Mouse (Mus musculus) heart, embryonic 14.5 days (tissue): ENCODE data around the gene Naaladl2. TPM values are rescaled to one million over a fixed set of nuclear protein-coding genes. Genes with fewer than 3 reads are reported as not detected.
A peak's percentile ranks its signal among the peaks of the same experiment; 100 is the strongest.

Experiments
- ATAC-seq: fragments of 200-750 bp; cut with Nextera tagmentation; 2 replicates; pipeline ENCODE4 v1.8.0; 2017; ENCODE audit warnings: low read depth, moderate TSS enrichment; ENCODE audit not compliant: insufficient number of reproducible peaks, insufficient read depth, low FRiP score
- H3K27ac ChIP-seq, 2 experiments: fragments of 200-500 bp in 1 of 2; fragments of 300-500 bp in 1 of 2; sonication (generic) in 1 of 2; replicated peaks in 1 of 2; 2 replicates each; pipeline ENCODE4 v1.5.1; 2012 to 2014; ENCODE audit warnings: low read depth in 2 of 2, low read length in 2 of 2, control low read depth in 1 of 2, mild to moderate bottlenecking in 1 of 2, mixed read lengths in 1 of 2; ENCODE audit not compliant: control insufficient read depth in 1 of 2, insufficient read depth in 1 of 2
- H3K27me3 ChIP-seq: fragments of 300-500 bp; sonication (generic); 2 replicates; pipeline ENCODE4 v1.6.1; 2014; ENCODE audit warnings: mild to moderate bottlenecking, low read length, control low read depth; ENCODE audit not compliant: control insufficient read depth, insufficient read depth
- H3K36me3 ChIP-seq: fragments of 300-500 bp; sonication (generic); 2 replicates; pipeline ENCODE4 v1.6.1; 2014; ENCODE audit warnings: mild to moderate bottlenecking, control low read depth, low read length, mixed read lengths; ENCODE audit not compliant: control insufficient read depth, insufficient read depth
- H3K4me1 ChIP-seq, 2 experiments: fragments of 200-500 bp in 1 of 2; fragments of 300-500 bp in 1 of 2; sonication (generic) in 1 of 2; 2 replicates each; pipeline ENCODE4 v1.6.1; 2012 to 2014; ENCODE audit warnings: low read length in 2 of 2, control low read depth in 1 of 2, mixed read lengths in 1 of 2; ENCODE audit not compliant: control insufficient read depth in 2 of 2, insufficient read depth in 2 of 2
- H3K4me2 ChIP-seq: fragments of 300-500 bp; sonication (generic); 2 replicates; pipeline ENCODE4 v1.6.1; 2014; ENCODE audit warnings: mild to moderate bottlenecking, low read length
- H3K4me3 ChIP-seq, 2 experiments: fragments of 200-500 bp in 1 of 2; fragments of 300-500 bp in 1 of 2; sonication (generic) in 1 of 2; 2 replicates each; pipeline ENCODE4 v1.5.1; 2012 to 2014; ENCODE audit warnings: low read length in 2 of 2, mild to moderate bottlenecking in 2 of 2, control low read depth in 1 of 2, low read depth in 1 of 2, moderate library complexity in 1 of 2; ENCODE audit not compliant: control insufficient read depth in 1 of 2, insufficient read depth in 1 of 2
- H3K9ac ChIP-seq: fragments of 300-500 bp; sonication (generic); 2 replicates; pipeline ENCODE4 v1.6.1; 2014; ENCODE audit warnings: mild to moderate bottlenecking, low read length
- H3K9me3 ChIP-seq: fragments of 300-500 bp; sonication (generic); 2 replicates; pipeline ENCODE4 v1.6.1; 2016; ENCODE audit warnings: low read length, control low read depth; ENCODE audit not compliant: control insufficient read depth
- WGBS: fragments of 180-500 bp; shearing (Covaris S2); extraction: QIAGEN DNeasy Blood & Tissue Kit; methylation state at CpG from one replicate; pipeline ENCODE4 v1.1.7; 2014; 5-methylcytosine and 5-hydroxymethylcytosine counted together
- polyA plus RNA-seq: library from polyadenylated mRNA; unstranded; fragments of >200 nt; fragmentation: Nextera tagmentation; extraction: Ambion mirVana; gene quantifications from 2 replicates; pipeline ENCODE4 v1.2.1, GENCODE M21; 2014

Naaladl2 gene
- 2.7 and 3.1 TPM in 2 replicates for polyA plus RNA-seq

- peak within 1 kb of the TSS; percentile 79 for H3K9ac ChIP-seq
- WGBS, result under 1% methylated on average over 87 of the region's 93 CpGs
- peak within 1 kb of the TSS; percentile 62 to 99 for H3K4me3 ChIP-seq
- ATAC-seq, result peak; percentile 80
- H3K27me3 ChIP-seq, result no peaks in the 10 kb centered on the region
- H3K36me3 ChIP-seq, result no peaks in the 10 kb centered on the region
- H3K4me2 ChIP-seq, result peak within 1 kb of the TSS; percentile 82
- H3K27ac ChIP-seq, result peak within 1 kb of the TSS; percentile 54 to 75
- H3K4me1 ChIP-seq, result peaks cover 0 to 6% of the 10 kb centered on the region in 2 experiments; a peak in 2 of 4 replicates
- H3K9me3 ChIP-seq, result no peaks in the 10 kb centered on the region
Measured at GRCm38 (mm10) chr3:25143555-25144311, at the start of gene Naaladl2. Gene Naaladl2 (minus strand): TSS chr3:25144261.

- peaks cover 21% of the 10 kb centered on the region; the same call in 1 of the 2 replicates for H3K9me3 ChIP-seq
- H3K36me3 ChIP-seq, result no peaks in the 10 kb centered on the region
- H3K27me3 ChIP-seq, result no peaks in the 10 kb centered on the region
- 94% methylated on average over 13 of the region's 13 CpGs for WGBS
- no peak for ATAC-seq
- no peaks in the 10 kb centered on the region for H3K4me1 ChIP-seq
- H3K4me3 ChIP-seq, result no peak overlapping the region
- H3K9ac ChIP-seq, result no peak overlapping the region
- no peak overlapping the region for H3K4me2 ChIP-seq
- no peak overlapping the region for H3K27ac ChIP-seq
Measured at GRCm38 (mm10) chr3:25151721-25152120, 7.7 kb upstream of the Naaladl2 start.

GRCm38 (mm10) chr3:25147271-25147670 lies 3.2 kb upstream of the Naaladl2 start:
- no peak for ATAC-seq
- H3K4me2 ChIP-seq, result no peak overlapping the region
- peaks cover 0 to 6% of the 10 kb centered on the region in 2 experiments; a peak in 2 of 4 replicates for H3K4me1 ChIP-seq
- peaks cover 10% of the 10 kb centered on the region; the same call in 1 of the 2 replicates for H3K9me3 ChIP-seq
- H3K27ac ChIP-seq, result no peak overlapping the region
- H3K4me3 ChIP-seq, result no peak overlapping the region
- H3K36me3 ChIP-seq, result no peaks in the 10 kb centered on the region
- H3K27me3 ChIP-seq, result no peaks in the 10 kb centered on the region
- H3K9ac ChIP-seq, result no peak overlapping the region

GRCm38 (mm10) chr3:25144961-25145697 lies 1.1 kb upstream of the Naaladl2 start:
- H3K27ac ChIP-seq, result no peak overlapping the region
- H3K9me3 ChIP-seq, result 0 out of 2 replicates have a peak, but pooled peaks cover 3% of the 10 kb centered on the region
- no peaks in the 10 kb centered on the region for H3K27me3 ChIP-seq
- no peaks in the 10 kb centered on the region for H3K36me3 ChIP-seq
- no peak for ATAC-seq
- H3K4me1 ChIP-seq, result peaks cover 0 to 6% of the 10 kb centered on the region in 2 experiments; a peak in 2 of 4 replicates
- 0 out of 2 replicates have a peak overlapping the region, but pooled peaks have one; percentile 82 for H3K4me2 ChIP-seq
- 39% methylated on average over 8 of the region's 8 CpGs for WGBS
- H3K4me3 ChIP-seq, result no peak overlapping the region
- no peak overlapping the region for H3K9ac ChIP-seq

DNA sequence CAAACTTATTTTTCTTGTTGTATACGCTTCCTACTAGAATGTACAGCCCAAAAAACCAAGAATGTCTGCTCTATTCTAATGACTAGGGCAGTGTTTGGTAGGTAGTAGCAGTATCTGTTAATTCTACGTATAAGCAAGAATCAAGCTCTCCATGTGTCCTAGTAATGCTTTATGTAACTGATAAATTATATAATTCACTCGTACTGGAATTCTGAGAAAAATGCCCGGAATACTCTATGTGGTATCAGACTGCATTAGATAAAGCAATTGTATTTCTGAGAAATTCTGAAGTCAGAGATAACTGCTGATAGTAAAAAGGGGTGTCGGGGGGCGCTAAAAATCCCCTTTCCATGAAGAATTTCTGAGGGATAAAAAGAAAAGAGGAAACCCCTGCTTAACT lies 950 bp downstream of the Naaladl2 start:
- no peaks in the 10 kb centered on the region for H3K27me3 ChIP-seq
- no peaks in the 10 kb centered on the region for H3K36me3 ChIP-seq
- H3K4me3 ChIP-seq, result peak overlapping the region; percentile 62 to 99
- peak overlapping the region; percentile 79 for H3K9ac ChIP-seq
- H3K4me2 ChIP-seq, result peak overlapping the region; percentile 82
- H3K27ac ChIP-seq, result peak overlapping the region; percentile 29 to 54; a peak in 2 of 4 replicates
- no peaks in the 10 kb centered on the region for H3K9me3 ChIP-seq
- no peak for ATAC-seq
- H3K4me1 ChIP-seq, result peaks cover 0 to 6% of the 10 kb centered on the region in 2 experiments; a peak in 2 of 4 replicates
- 46% methylated on average over 6 of the region's 6 CpGs for WGBS

GRCm38 (mm10) chr3:25131848-25132247 lies 12.2 kb downstream of the Naaladl2 start:
- WGBS, result 52% methylated on average over 3 of the region's 3 CpGs
- Histone ChIP-seq H3K4me1 (no peaks in the 10 kb centered on the region), H3K9ac (no peak overlapping the region)

GRCm38 (mm10) chr3:25127864-25128263 lies 16.2 kb downstream of the Naaladl2 start:
- no peak overlapping the region for H3K4me2 ChIP-seq
- no peak overlapping the region for H3K27ac ChIP-seq
- no peak for ATAC-seq
- H3K27me3 ChIP-seq, result no peaks in the 10 kb centered on the region
- no peaks in the 10 kb centered on the region for H3K9me3 ChIP-seq
- 52% methylated on average over 4 of the region's 4 CpGs for WGBS
- no peaks in the 10 kb centered on the region for H3K36me3 ChIP-seq
- H3K4me3 ChIP-seq, result no peak overlapping the region
- no peak overlapping the region for H3K9ac ChIP-seq
- peaks cover 0 to 2% of the 10 kb centered on the region in 2 experiments; a peak in 1 of 4 replicates for H3K4me1 ChIP-seq

More at GRCm38 (mm10) chr3:25131848-25132247, 12.2 kb downstream of the Naaladl2 start:
- no peaks in the 10 kb centered on the region for H3K9me3 ChIP-seq
- H3K27ac ChIP-seq, result no peak overlapping the region
- no peaks in the 10 kb centered on the region for H3K36me3 ChIP-seq
- no peak overlapping the region for H3K4me3 ChIP-seq
- H3K4me2 ChIP-seq, result no peak overlapping the region
- no peak for ATAC-seq
- H3K27me3 ChIP-seq, result no peaks in the 10 kb centered on the region
